Mouse (Mus musculus) T-helper 17 cell (primary cell): Measurements from ENCODE around the gene Nrxn3.

Experiments used
- in situ Hi-C, 2 experiments: fragments of 300-600 bp; cut with MboI, MseI; formaldehyde crosslinking; loops; 1 replicate in 1 of 2; 2 replicates in 1 of 2; pipeline ENCODE4 v1.15.1; 2025; ENCODE audit warnings: high pct_unique_total_duplicates in 2 of 2

Nrxn3 gene

DNA sequence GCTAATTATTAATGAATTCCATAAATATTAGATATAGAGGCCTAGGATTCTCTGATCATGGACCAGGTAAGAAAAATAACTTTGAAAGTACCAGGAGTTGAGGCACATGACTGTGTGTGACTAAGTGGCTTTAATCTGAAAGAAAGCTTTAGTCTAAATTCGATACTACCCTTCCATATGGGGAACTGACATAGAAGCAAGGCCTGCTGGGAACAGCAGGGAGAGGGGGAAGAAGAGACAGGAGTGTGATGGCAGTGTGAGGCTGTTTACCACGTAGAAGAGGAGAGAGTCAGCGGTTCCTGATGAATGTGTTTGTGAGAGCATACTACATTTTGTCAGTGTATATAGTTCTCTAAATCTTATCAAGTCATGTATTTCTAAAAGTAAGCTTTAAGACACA, 202.2 kb downstream of the Nrxn3 start:
- in situ Hi-C loops = no loop called here

DNA sequence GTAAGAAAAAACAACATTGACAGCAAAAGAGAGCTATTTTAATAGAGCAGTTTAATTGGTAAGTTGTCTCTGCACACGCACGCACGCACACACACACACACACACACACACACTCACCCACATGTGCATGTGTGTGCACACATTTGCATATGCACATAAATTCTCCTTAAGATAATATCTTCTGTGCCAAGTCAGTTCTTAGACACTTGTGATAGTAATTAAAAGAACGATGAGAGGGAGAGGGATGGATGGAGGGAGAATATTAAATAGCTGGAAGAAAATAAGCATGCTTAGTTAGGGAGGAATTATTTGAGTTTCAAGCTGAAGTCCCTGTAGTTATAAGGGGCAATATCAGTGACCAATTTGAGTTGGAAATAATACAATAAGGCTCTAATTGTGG, 203.6 kb downstream of the Nrxn3 start:
- in situ Hi-C loops = no loop called here

DNA sequence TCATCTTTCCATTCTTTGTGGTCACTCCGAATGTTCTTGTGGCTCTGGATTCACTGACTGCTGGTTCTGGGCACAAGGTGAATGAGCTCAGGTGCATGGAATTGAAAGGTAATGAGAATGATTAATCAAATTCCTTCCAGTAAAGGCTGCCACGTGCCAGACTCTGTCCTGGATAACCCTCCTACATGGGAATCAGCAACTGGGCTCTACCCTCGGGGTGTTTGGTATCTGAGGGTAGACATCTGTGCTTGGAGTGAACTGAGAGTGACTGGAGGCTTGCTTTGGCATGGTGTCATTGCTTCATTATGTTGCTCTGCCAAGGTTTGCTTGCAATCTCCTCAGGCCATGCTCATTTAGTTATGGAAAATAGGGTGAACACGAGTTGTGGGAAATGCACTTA, 209.0 kb downstream of the Nrxn3 start:
- in situ Hi-C loops = no loop called here

GRCm38 (mm10) chr12:88939679-88940078, 217.0 kb downstream of the Nrxn3 start:
- in situ Hi-C loops = no loop called here

- in situ Hi-C loops = no loop called here
Observed at GRCm38 (mm10) chr12:88944967-88945366, 222.3 kb downstream of the Nrxn3 start.

GRCm38 (mm10) chr12:88949870-88950269, 227.2 kb downstream of the Nrxn3 start:
- in situ Hi-C loops = no loop called here

GRCm38 (mm10) chr12:88952937-88953600, 230.4 kb downstream of the Nrxn3 start:
- in situ Hi-C loops = no loop called here

- in situ Hi-C loops = no loop called here
Observed at GRCm38 (mm10) chr12:88953801-88954200, 231.1 kb downstream of the Nrxn3 start.

DNA sequence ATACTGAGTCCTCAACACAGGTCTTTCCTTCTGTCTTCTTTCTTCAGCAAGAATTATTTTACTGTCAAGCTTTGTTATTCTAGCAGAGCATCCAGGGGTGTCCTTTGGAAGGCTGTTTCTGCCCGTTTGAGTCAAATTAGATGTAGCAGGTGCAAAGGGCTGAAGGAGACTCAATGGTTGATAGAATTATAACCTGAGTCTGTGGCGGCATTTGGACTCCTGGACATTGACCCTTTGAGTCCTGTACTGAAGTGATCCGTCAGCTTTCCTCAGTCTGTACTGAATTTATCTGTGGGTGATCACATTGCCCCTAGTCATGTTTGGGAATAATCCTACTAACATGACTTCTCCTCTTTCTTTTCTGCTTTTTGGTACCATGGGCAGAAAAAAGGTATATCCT, 234.8 kb downstream of the Nrxn3 start:
- in situ Hi-C loops = no loop called here

DNA sequence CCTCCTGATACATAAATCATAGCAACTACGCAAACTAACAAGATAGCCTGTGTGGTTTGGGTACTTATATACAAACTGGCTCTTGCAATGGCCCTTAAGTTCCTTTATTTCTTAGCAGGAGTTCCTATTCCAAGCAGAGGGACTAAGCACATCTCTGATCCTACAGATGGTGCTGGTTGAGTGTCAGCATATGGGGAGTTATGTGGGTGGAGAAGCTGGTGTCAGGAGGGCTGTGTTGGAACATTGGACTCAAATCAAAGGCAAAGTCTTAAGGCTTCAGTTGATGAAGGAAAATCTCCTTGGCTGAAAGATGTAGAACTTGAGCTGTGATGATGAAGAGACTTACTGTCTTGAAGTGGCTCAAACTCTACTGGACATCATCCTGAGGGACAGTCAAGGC, 238.1 kb downstream of the Nrxn3 start:
- in situ Hi-C loops = no loop called here

GRCm38 (mm10) chr12:88966329-88966728, 243.7 kb downstream of the Nrxn3 start:
- in situ Hi-C loops = no loop called here

DNA sequence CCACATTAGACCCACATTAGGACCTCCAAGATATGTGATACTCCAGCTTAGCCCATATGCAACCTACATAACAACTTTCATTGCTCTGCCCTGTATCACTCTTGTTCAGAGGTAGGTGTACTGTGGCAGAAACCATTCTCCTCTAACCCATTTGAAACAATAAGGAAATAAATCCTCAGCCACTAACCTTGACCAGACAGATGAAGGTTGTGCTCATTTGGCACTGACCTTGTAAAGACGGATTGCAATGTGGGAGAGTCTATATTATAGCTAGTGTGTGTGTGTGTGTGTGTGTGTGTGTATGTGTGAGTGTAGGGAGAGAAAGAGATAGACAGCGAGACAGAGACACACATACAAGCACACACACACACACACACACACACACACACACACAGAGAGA, 253.9 kb downstream of the Nrxn3 start:
- in situ Hi-C loops = no loop called here

DNA sequence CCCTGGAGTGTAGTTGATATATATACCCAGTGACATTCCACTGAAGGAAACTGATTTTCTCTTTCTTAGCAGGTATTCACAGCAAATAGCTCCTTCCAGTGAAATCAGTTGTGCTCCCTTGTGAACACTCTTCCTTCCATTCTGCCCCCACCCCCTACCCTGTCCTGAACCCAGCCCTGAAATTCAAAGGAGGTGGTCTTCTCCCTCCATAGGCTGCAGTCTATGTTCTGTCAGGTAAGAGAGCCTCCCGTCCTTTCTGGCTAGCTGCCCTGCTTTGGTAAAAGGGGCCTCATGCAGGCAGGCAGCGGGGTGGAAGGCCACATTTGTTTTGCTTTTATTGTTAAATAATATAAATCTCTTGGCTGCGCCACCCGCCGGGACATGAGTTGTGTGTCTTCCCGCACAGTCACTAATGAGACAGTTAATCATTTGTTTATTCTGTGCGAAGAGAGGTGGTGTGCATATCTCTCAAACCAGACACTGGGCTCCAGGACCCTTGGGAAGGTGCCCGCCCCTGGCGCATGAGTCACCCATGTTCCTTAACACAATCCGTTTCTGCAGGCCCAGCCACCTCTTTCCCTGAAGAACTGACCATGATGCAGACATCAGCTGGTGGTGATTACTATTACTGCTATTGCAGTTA, 261.1 kb downstream of the Nrxn3 start:
- in situ Hi-C loops = loop anchor here in 1 of 2 experiments (10.0 kb wide), 1 partner anchor 321 kb away; no protein-coding TSS in a partner anchor

DNA sequence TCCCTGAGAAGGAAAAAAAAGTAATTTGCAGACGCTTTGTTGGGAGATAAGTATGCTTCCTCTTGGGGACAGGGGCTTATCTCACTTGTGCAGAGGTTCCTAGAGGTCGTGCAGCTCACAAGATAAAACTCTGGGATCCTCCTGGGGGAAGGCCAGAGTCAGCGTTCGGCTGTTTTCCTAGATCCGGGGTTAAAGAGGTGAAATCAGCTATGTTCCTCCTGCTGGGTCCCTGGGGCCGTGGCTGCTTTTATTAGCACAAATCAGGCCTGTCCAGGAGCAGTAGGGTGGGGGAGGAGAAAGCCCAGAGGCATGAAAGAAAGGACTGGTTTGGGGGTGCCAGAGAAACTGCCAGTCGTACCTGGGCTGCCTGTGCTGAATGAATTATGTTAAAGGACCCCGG, 261.7 kb downstream of the Nrxn3 start:
- in situ Hi-C loops = loop anchor here in 1 of 2 experiments (10.0 kb wide), 1 partner anchor 320 kb away; no protein-coding TSS in a partner anchor

GRCm38 (mm10) chr12:88984804-88985203, 262.1 kb downstream of the Nrxn3 start:
- in situ Hi-C loops = loop anchor here in 1 of 2 experiments (10.0 kb wide), 1 partner anchor 320 kb away; no protein-coding TSS in a partner anchor

DNA sequence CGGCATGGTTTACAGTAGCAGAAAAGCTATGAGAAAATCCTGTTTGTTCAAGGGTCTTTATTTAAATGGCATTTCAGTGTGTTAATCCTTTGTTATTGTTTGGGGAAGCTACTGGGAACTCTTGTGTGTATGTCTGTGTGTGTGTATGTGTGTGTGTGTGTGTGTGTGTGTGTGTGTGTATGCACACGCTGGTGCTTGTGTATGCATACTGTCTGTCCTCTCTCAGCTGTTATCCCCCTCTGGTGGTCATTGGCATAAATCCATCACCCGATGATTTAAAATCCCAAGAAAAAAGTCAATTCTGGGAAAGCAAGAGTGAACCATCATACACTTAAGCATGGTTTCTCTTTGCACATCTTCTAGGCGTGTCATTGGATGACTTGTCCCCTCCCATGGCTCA, 264.4 kb downstream of the Nrxn3 start:
- in situ Hi-C loops = loop anchor here in 1 of 2 experiments (10.0 kb wide), 1 partner anchor 318 kb away; no protein-coding TSS in a partner anchor

DNA sequence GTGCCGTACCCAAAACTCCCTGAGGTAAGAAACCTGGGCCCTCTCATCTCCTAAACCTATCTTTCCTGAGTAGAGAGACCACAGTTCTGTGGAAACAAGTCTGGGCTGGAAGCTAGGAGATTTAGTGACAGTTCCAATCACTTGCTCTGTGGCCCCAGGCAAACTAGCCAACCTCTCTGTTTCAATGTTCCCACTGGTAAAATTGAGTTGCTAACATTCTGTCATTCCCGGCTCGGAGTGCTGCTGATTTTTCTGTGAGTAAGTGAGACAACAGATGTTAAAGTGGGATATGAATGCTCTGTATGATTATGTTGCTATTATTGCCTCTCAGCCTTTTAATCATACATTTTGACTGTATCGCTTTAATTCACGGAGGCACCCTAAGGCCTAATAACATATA, 268.1 kb downstream of the Nrxn3 start:
- in situ Hi-C loops = no loop called here

DNA sequence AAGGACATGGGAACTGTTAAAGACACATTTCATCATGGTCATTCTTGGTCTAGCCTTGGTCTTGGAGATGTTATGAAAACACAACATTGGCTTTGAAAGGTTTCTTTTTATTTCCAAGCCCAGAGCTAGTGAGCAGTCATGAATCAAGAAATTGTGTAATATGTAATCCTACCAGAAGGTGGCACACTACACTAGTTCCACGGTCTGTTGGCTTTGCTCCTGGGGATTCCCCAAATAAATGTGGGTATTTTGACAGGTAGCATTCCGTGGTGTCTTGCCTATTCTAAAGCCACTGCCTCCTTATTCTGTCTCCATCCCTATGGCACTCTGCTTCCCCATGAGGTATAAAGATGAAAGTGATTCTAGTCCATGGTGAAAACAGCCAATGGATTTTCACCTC, 269.5 kb downstream of the Nrxn3 start:
- in situ Hi-C loops = no loop called here

- in situ Hi-C loops = no loop called here
Observed at GRCm38 (mm10) chr12:88993788-88994187, 271.1 kb downstream of the Nrxn3 start.

DNA sequence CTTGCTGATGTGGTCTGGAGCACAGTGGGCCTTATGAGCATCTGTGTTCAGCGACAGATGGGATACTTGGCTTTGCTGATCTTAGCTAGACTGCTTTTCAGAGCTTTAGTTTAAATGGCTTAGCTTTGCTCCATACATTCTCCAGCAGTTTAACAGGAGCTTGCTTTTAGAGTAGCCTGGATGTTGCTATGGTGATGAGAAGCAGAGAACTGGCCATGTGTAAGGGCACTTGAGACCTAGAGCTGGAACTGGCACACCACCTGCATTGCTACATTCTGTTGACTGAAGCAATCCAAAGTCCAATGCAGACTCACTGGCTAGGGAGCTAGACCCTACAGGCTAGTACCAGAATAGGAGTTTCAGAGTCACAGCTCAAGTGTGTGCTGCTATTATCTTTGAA, 293.8 kb downstream of the Nrxn3 start:
- in situ Hi-C loops = no loop called here

- in situ Hi-C loops = no loop called here
Observed at GRCm38 (mm10) chr12:89025180-89025579, 302.5 kb downstream of the Nrxn3 start.

DNA sequence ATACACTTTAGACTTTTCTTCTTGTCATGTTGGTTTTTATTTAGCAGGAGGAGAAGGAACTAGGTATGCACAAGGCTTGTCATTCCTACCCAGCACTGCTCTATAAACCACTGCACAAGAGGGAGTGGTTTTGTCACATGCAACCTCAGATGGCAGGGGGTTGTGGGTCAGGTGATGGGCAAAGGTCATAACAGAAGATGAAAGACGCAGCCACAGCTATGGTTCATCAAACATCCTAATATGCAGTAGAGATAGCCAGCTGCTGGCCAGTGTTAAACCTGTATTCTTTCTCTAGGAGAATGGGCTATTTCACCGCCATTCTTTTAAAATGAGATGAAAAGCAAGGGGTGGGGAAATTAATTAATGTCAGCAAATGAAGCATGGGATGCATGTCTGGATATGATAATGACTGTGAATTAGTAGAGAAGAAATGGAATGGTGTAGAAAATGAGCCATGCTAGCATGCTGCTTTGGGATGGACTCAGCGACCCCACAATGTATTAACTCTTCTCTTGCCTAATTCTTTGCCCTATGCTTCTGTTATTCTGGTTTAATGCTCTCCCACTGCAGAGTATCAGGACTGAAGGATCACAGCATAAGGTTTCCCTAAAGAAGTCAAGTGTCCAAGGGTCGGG, 313.4 kb downstream of the Nrxn3 start:
- in situ Hi-C loops = no loop called here

DNA sequence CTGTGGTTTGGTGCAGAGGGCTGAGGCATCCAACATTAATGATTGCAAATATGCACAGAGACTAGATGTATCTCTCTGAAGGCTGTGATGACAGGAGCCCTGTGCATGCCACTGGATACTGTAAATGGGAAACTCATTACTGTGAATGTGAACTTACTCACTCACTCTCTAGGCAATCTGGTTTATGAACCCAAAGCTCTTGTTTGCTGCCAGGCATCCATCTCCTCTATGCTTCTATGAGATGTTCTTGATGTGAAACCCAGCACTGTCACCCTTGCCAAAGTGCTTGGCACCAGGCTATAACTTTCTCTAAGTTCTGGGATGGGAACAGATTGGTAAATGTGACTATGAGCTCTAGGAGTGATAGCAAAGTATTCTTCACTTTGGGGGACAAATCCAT, 317.5 kb downstream of the Nrxn3 start:
- in situ Hi-C loops = no loop called here
